Mouse (Mus musculus): ENCODE results near the gene Trp53.

Gene Trp53

GRCm38 (mm10) chr11:69560896-69561854 is 19.0 kb upstream of the Trp53 start:
- no peak for DNase-seq (ENCODE audit: low spot score)

- DNase-seq (ENCODE audit: low spot score) = no peak
Measured at GRCm38 (mm10) chr11:69563373-69563772, 16.8 kb upstream of the Trp53 start.

- no peak for DNase-seq (ENCODE audit: low spot score)
Measured at GRCm38 (mm10) chr11:69564391-69564790, 15.8 kb upstream of the Trp53 start.

DNA sequence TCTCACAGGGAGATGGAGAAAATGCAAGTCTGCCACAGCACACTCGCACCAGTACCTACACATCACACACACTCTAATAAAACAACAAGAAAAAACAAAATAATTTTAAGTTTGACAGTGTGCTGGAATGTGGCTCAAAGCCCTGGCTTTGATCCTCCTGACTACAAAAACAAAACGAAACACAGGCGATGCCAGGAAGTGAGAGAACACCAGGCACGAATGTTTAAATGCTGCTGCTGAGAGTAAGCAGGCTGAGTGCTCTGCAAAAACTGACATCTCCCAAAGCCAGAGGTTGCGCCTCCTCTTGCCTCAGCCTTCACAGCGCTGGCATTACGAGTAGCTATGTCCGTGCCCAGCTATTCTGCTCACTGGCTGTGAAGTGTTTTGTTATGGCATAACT is 15.0 kb upstream of the Trp53 start:
- no peak for DNase-seq (ENCODE audit: low spot score)

DNA sequence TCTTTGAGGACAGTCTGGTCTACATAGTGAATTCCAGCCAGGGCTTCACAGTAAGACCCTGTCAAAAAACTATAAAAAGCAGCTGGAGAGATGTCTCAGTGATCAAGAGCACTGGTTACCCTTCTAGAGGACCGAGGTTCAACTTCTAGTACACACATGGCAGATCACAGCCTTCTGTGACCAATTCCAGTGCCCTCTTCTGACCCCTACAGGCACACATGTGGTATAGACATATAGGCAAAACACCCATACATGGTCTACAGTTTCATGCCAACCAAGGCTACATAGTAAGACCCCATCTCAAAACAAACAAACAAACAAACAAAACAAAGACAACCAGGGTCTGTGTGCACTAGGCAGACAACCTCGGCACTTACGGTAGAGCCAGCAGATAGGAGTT is 4.9 kb upstream of the Trp53 start:
- peak; percentile 36 for DNase-seq (ENCODE audit: low spot score)

- no peak for DNase-seq (ENCODE audit: low spot score)
Measured at GRCm38 (mm10) chr11:69576307-69576706, 3.9 kb upstream of the Trp53 start.

- no peak for DNase-seq (ENCODE audit: low spot score)
Measured at GRCm38 (mm10) chr11:69578301-69578700, 1.9 kb upstream of the Trp53 start.

DNA sequence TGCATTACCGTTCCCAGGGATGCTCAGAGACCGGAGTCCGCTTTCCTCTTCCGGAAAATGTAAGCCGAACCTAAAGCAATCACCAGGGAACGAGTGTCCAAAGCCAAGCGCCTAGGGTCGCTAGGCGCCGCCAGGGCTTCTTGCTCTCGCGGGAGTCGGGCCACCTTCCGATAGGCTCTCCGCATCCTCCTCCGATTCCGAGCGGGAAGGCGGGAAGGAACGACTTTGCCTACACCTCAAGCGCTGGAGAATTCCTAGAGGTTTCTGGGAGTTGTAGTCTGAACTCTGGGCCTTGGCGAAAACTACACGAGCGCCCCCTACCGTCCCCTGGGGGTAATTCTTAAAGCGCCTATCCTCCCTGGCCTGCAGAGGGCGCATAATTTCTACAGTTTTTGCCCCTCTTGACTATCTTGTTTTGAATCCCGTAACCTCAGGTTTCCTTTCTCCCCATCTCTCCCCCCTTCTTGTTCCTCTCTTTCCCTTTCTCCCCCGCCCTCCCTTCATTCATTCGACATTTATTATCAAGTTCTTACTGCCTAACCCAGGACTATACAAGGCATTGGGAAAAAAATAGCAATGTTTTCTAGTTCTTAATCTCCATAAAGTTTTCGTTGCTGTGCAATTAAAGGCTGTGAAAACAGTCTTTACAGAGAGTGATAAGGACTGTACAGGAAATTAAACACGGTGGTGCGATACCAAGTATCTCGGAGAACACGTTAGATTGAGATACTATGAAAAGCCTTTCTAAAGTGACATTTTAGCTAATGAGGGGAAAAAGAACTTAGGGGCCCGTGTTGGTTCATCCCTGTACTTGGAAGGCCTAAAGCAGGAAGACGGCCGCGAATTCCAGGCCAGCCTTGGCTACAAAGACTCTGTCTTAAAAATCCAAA is 786 bp upstream of the Trp53 start:
- DNase-seq (ENCODE audit: low spot score) = peak; percentile 98

GRCm38 (mm10) chr11:69580572-69581146 is 500 bp downstream of the Trp53 start:
- DNase-seq (ENCODE audit: low spot score) = no peak

DNA sequence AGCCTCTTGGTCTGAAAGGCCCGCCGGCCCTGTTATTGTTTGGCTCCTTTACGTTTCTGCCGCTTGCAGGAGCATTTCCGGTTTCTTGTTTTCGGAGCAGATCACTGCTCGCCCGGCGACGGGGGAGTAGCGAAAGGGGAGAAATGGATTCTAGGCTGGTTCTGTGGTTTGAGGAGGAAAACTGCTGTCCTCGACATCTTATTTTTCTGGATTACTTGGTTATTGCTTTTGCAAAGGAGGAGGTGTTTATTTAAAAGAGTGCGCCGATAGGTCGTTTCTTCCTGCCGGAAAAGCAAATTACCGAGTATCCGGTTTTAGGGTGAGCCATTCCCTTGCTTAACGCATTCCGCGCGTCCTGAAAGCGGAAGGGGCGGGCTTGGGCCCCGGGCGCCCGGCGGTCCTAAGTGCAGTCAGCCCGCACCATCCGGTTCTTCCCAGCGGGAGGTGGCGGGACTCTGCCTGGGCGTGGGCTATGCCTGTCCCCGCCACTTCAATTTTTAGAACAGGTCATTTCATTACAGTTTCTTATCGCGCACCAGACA is 1.1 kb downstream of the Trp53 start:
- peak; percentile 93 for DNase-seq (ENCODE audit: low spot score)

GRCm38 (mm10) chr11:69581814-69582213 is 1.7 kb downstream of the Trp53 start:
- no peak for DNase-seq (ENCODE audit: low spot score)

DNA sequence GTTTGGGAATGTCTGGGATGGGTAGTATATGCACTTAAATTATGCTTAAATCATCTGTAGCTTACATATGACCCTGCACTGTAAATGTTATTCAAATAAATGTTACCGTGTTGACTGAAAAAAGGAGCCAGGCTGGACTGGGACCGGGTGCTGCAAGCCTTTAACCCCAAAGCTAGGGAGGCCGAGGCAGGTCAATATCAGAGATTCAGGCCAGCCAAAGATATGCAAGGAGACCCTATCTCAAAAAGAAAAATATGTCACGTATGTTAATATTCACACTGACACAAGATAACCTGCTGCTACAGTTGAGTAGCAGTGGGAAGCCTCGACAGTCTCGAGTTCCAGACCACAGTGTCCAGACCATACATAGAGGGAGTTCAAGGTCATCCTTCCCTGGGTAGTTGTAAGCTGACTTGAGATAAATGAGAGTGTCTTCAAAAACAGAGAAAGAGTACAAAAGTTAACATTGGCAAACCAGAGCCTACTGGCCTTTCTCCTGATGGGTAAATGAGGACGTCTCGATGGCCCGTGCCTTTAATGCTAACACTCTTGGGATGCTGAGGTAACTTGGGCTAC is 2.2 kb downstream of the Trp53 start:
- no peak for DNase-seq (ENCODE audit: low spot score)

DNA sequence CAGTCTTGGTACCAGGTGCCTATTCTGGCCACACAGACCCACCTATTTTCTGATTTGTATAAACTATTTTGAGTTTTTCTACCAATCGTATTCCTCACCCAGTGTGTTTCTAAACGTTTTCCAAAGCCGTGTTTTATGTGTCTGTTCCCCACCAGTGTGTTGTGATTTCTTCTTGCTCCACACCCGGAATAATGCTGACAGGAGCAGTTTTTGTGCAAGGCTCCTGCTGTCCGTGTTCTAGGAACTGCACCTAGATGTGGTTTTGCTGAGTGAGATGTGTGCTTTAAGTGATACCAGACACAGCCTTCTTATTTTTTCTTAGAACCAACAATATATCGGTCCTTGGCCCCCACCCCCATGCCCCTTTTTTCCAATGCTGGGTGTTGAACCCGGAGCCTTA is 3.8 kb downstream of the Trp53 start:
- no peak for DNase-seq (ENCODE audit: low spot score)

- DNase-seq (ENCODE audit: low spot score) = no peak
Measured at GRCm38 (mm10) chr11:69584937-69585336, 4.8 kb downstream of the Trp53 start.

DNA sequence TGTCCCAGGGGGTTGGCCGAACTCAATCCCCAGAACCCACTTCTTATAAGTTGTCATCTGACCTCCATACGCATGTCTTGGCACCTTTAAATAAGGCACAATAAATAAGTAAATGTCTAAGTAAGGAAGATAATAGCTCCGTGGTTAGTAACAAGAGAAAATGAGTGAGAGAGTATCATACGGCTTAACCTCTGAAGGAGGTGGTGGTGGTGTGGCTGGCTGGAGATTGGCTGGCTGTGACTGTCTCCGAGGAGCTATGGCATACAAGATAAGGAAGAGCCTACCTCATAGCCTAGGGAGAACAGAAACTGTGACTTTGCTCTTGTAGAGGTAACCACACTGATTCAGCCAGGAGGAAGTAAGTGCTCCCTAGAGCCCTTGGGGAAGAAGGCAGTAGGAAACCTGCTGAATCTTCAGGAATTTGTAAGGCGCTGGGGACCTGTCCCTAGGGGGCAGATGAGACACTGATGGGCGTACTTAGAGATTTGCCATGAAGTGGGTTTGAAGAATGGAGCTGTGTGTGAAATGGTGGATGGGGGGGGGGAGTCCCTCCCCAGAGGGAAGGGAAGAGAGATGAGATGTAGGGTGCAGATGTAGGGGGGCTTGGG is 5.7 kb downstream of the Trp53 start:
- no peak for DNase-seq (ENCODE audit: low spot score)

- no peak for DNase-seq (ENCODE audit: low spot score)
Measured at GRCm38 (mm10) chr11:69589207-69589834, 9.2 kb downstream of the Trp53 start.

DNA sequence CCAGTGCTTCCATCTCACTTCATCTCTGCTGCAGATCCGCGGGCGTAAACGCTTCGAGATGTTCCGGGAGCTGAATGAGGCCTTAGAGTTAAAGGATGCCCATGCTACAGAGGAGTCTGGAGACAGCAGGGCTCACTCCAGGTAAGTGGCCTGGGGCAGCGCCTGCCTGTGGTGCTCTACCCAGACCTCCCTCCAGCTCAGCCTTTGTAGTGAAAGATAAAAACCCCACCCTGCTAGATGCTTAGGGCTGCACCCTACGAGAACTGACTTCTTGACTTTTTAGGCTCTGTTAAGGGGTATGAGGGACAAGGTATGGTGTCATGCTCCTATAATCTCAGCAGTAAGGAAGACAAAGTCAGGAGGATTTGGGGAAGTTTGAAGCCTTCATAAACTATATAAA is 10.5 kb downstream of the Trp53 start:
- DNase-seq (ENCODE audit: low spot score) = no peak

DNA sequence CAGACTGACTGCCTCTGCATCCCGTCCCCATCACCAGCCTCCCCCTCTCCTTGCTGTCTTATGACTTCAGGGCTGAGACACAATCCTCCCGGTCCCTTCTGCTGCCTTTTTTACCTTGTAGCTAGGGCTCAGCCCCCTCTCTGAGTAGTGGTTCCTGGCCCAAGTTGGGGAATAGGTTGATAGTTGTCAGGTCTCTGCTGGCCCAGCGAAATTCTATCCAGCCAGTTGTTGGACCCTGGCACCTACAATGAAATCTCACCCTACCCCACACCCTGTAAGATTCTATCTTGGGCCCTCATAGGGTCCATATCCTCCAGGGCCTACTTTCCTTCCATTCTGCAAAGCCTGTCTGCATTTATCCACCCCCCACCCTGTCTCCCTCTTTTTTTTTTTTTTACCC is 11.3 kb downstream of the Trp53 start:
- DNase-seq (ENCODE audit: low spot score) = no peak

DNA sequence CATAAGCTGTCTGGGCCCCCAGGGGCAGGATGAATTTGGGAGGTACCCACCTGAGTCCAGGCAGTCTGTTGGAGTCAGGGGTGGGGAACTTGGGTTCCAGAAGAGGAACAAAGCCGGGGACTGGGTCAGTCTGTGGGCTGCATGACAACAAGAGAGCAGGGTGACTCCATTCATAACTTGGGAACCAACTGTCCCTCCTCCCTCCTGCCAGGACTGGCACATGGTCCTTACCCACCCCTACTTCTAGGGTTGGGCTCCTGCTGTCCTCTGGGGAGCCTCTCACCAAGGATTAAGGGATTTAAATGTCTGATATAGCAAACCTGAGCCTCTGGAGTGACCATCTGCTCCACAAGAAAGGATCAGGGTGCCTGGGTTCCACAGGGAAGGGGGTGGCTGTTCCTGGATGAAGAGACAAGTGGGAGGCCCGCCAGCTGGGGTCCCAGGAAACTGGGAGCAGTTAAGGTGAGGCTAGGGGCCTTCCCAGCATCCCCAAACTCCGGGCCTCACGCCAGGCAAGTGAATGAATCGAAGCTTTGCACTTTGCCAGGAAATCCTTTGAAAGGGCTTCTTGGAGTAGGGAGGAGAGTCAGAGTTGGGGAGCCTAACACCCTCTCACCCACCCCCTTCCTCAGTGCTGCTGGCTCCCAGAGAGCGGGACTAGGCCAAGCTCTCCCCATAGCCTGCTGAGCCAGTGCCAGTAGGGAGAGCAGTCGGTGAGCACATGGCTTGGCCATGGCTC is 11.9 kb downstream of the Trp53 start:
- no peak for DNase-seq (ENCODE audit: low spot score)

DNA sequence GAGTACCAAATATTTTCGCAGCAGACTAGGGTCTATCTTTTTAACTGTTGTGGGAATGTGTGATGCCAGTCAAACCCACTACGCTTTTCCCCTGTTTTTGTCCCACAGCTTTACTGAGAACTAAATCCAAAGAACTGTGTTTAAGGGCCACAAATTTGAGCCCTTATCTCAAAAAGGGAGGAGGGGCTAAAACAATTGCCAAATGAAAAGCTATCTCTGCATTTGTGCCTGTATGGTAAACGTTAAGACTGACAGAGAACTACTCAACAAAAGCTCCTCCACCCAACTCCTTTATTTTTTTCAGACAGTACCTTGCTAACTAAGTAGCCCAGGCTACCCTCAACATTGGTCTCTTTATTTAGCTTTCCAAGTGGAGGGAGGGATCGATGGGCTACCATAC is 12.6 kb downstream of the Trp53 start:
- DNase-seq (ENCODE audit: low spot score) = no peak

Measured in MN1 (cell line).